Mouse (Mus musculus) activated CD4-positive, CD25-positive, alpha-beta regulatory T cell, adult 4 months (primary cell): ENCODE results near the gene Cyp4f15. TPM values are rescaled to one million over a fixed set of nuclear protein-coding genes. Genes with fewer than 3 reads are reported as not detected.

ENCODE experiments used
- polyA plus RNA-seq, 2 experiments: library from polyadenylated mRNA; unstranded; fragments of 100-300 nt; shearing (Covaris generic); gene quantifications; one replicate each; pipeline ENCODE4 v1.2.1; 2017

Gene Cyp4f15
- polyA plus RNA-seq, 2 experiments from 2014 or later, result not detected

Other genes with a start within 250 kb of the Cyp4f15 start
- gene Cyp4f39, start 232.9 kb upstream of the Cyp4f15 start, polyA plus RNA-seq, result under 1 TPM in 1 of 2 experiments, not detected in 1; 0.68 TPM
- 1 to 10 TPM; 7.5 to 8.8 TPM for gene Cyp4f17, start 179.6 kb upstream of the Cyp4f15 start, polyA plus RNA-seq
- gene Cyp4f16, start 149.1 kb upstream of the Cyp4f15 start, polyA plus RNA-seq, result 1 to 10 TPM; 7.4 to 7.6 TPM
- not detected for gene Cyp4f37, start 64.3 kb upstream of the Cyp4f15 start, polyA plus RNA-seq
- not detected for gene Cyp4f40, start 26.7 kb upstream of the Cyp4f15 start, polyA plus RNA-seq
- gene Zfp871, start 102.7 kb downstream of the Cyp4f15 start, polyA plus RNA-seq, result 10 to 100 TPM; 37.6 to 40.7 TPM
- gene Zfp811, start 124.3 kb downstream of the Cyp4f15 start, polyA plus RNA-seq, result under 1 TPM; 0.09 to 0.54 TPM
- 1 to 10 TPM; 5.8 to 8.1 TPM for gene Zfp799, start 144.6 kb downstream of the Cyp4f15 start, polyA plus RNA-seq
- gene Zfp870, start 206.0 kb downstream of the Cyp4f15 start, polyA plus RNA-seq, result 1 to 10 TPM; 5.6 to 8.0 TPM
- gene Cyp4f14, start 231.7 kb downstream of the Cyp4f15 start, polyA plus RNA-seq, result not detected